Mouse (Mus musculus) G1E (cell line): ENCODE measurements at regions not wholly inside any gene's neighbourhood (a gene's known extent, or its start where the extent isn't known, plus 50 kb on each side); places are given as distances from the start of the nearest gene placed in this dataset.

Source experiments
- CTCF ChIP-seq: IDR thresholded peaks from 2 replicates; pipeline ENCODE4 v1.5.1; 2012; ENCODE audit warnings: low read depth, low read length, inconsistent platforms, mixed read lengths
- POLR2AphosphoS5 ChIP-seq: IDR thresholded peaks from 2 replicates; pipeline ENCODE4 v1.6.1; 2012; ENCODE audit warnings: low read depth, low read length, inconsistent platforms; ENCODE audit not compliant: insufficient replicate concordance

- TF ChIP-seq CTCF (no peak), POLR2AphosphoS5 (no peak)
Measured at GRCm38 (mm10) chr12:51165186-51165585, 182.7 kb upstream of the G2e3 start.
